Mouse (Mus musculus) megakaryocyte progenitor cell, adult 5-6 weeks (primary cell): ENCODE measurements at regions not wholly inside any gene's neighbourhood (a gene's known extent, or its start where the extent isn't known, plus 50 kb on each side); places are given as distances from the start of the nearest gene placed in this dataset.
"Not testable (repeated sequence)": the region's sequence is repeated elsewhere in the genome, so short reads cannot be mapped to it uniquely, and the experiment has no call there.

Source experiments
- ATAC-seq: replicated peaks from 2 replicates; pipeline ENCODE4 v1.8.0; 2016; ENCODE audit warnings: mild to moderate bottlenecking, moderate TSS enrichment, inconsistent platforms; ENCODE audit not compliant: poor library complexity

DNA sequence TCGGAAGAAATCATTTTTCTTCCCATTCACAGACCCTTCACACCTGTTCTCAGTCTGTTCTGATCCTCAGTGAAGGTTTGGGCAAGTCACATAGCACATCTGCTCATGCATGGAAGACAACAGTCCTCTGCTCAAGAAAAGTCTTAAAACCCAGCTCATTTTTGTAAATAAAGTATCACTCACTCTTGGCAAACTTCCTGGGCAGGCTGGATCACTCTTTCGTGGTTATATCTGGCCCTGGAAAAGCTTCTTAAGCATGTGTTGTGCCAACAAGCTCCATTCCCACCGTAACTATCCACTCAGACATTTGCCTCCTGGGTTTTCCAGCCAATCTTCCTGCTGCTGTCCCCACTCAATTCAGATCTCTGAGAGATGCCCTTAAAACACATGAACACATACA, 103.2 kb upstream of the Cep85l start:
- ATAC-seq = no peak

GRCm38 (mm10) chr10:53470200-53470599, 90.5 kb upstream of the Cep85l start:
- ATAC-seq = peak; percentile 80

- no peak for ATAC-seq
These were observed 89.9 kb upstream of the Cep85l start for GRCm38 (mm10) chr10:53469611-53470010.

DNA sequence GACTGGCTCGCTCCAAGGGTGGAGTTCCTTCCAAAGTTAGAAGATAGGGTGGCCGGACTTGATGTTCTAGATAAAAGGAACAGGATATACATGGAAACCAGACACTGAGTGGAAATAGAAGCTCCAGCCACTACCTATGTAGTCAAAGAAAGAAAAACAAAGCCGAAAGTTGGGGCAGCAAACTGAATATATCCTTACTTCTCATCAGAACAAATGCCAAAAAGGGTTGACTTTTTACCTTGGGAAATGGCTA, 88.5 kb upstream of the Cep85l start:
- ATAC-seq = no peak

- peak; percentile 47 for ATAC-seq
These were observed 87.9 kb upstream of the Cep85l start for GRCm38 (mm10) chr10:53467472-53468292.

DNA sequence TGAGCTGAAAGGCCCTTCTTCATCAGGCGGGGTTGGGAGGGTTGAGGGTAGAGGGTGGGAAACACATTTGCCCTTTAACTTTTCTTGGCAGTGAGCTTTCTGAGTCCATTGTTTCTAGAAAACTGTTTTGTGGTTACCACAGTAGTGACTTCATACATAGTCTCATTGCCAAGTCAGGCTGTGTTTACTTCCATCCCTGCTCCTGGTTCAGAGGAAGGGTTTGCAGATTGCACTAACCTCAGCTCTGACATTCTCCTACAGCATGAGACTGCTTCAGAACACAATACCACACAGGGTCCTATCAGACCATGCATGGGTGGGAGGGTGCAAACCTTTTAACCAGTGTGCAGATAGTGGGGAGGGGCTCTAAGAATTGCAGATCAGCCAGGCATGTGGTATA, 87.1 kb upstream of the Cep85l start:
- ATAC-seq = no peak

DNA sequence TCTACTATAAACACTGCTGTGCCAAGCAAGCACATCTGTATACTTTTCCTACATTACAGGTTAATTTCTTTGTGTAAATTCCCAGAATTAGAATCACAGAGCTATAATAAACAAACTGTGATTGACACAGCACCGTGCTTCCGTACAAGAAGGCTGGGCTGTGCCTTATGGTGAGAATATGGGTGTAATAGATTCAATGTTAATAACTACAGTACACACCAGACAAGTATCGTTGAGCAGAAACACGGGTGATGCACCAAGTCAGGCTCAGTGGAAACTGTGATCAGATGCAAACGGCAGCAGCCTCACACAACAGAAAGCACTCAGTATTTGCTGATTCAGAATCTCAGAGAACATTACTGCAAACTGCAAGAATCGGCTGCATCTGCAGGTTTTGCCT, 86.5 kb upstream of the Cep85l start:
- no peak for ATAC-seq

DNA sequence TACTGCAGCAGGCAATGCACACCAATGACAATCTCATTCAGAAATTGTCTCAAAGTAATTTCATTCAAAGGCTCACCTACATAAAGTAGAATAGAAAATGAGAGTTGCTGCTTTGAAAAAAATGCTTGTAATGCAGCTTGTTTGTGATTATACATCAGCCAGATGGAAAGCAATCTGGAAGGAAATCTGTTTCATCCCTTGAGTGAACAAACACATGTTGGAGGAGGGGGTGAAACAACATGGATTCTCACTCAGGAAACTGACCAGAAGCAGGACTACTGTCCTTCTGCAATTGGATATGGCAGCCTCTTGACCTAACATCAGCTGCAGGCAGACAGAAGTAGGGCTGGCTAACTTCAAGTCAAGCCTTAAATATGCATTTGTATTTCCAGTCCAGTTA, 84.8 kb upstream of the Cep85l start:
- no peak for ATAC-seq

- ATAC-seq = no peak
These were observed 84.3 kb upstream of the Cep85l start for GRCm38 (mm10) chr10:53464006-53464405.

- no peak for ATAC-seq
These were observed 83.7 kb upstream of the Cep85l start for GRCm38 (mm10) chr10:53463471-53463870.

DNA sequence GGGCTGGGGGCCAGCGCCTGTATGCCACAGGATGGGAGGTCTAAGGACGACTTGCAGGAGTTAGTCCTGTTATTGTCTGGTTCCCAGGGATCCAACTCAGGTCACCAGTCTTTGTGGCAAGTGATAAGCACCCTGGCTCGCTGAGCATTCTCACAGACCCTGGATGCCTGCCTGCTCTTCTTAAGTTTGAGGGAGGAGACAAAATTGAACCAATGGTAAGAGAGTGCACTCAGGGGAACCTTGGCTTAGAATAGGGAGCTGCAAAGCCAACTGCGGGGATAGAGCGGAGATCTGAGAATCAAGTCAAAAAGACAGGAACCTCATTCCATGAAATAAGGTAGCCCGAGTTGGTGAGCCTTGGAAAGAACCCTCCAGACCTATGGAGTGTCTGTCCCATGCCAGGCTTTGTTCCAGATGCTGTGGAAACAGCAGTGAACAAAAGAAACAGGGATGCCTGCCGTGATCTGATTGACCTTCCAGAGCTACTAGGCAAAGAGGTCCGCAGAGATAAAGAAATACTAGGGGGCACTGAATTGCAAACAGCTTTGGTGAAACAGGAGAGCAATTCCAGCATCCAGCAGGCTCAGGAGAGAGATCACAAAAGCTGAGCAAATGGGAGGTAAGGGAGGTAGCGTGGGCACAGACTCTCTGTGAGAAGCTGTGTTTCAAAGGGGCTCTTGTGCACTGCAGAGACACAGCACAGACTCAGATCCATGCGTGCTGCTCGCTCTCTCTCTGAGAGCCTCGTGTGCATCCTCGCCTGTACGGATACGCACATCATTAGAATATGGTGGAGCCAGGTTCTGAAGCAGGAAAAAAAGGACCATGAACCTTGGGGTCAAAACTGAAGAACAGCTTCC, 82.9 kb upstream of the Cep85l start:
- peak; percentile 28; the same call in 1 of the 2 replicates for ATAC-seq

- peak; percentile 86 for ATAC-seq
These were observed 81.5 kb upstream of the Cep85l start for GRCm38 (mm10) chr10:53461070-53461781.

- not testable (repeated sequence) for ATAC-seq
These were observed 80.0 kb upstream of the Cep85l start for GRCm38 (mm10) chr10:53459706-53460105.

DNA sequence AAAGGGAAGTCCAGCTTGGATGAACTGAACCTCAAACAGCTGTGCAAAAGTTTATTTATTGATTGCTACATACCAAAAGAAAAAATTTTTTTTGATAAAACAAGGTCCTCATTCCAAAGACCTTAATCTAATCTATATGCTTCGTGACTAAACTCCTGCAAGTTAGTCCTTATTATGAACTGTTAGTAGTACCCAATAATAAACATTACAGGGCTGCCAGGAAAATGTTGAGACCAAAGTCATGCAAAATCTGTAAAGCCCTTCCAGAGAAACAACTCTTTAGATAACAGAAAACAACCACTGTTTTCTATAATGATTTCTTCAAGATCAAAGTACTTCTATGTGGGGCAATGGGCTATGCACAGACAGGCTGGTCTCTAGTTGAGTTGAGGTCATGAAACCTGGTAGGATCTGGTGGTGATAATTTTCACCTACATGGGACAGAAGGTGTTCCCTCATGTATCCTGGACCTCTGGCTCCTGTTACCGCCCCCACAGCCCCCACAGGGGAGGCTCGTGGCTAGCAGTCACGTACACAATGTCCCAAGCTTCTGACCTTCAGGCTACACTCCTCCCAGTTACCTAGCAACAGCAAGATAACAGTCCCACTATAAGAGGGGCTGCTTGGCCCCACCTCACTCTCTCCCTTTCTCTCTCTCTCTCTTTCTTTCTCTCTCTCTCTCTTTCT, 76.4 kb upstream of the Cep85l start:
- ATAC-seq = no peak

DNA sequence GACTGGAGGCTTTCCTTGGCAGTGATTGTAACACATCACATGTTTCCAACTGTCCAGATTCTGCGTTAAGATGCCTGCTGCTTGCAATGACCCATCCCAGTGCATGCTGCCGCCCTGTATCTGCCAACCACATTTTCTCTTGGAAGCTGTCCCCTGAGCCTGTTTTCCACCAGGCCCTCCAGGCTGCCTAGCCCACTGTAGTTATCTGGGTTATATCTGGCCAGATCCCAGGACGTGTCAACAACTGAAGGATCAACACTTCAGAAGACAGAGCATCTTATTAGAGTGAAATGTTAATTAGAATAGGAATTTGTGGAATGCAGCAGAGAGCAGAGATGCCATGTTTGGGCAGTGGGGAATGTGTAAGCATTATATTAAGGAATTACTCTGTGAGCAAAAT, 65.0 kb upstream of the Cep85l start:
- ATAC-seq = no peak

GRCm38 (mm10) chr10:53443443-53443842, 63.7 kb upstream of the Cep85l start:
- peak; percentile 76 for ATAC-seq

DNA sequence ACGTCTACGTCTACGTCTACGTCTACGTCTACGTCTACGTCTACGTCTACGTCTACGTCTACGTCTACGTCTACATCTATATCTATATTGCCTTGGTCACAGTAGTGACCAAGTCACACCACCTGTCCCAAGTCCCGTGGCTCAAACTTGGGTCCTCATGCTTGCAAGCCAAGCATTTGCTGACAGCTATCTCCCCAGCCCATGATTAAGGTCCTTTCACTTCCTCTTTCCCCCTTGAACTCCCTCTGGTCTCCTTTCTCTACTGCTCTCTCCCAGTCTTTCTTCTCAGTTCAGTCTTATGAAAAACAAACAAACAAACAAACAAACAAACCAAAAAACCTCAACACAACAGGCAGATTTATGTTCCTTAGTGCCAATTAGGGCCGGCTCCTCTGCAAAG, 63.2 kb upstream of the Cep85l start:
- peak; percentile 89 for ATAC-seq

DNA sequence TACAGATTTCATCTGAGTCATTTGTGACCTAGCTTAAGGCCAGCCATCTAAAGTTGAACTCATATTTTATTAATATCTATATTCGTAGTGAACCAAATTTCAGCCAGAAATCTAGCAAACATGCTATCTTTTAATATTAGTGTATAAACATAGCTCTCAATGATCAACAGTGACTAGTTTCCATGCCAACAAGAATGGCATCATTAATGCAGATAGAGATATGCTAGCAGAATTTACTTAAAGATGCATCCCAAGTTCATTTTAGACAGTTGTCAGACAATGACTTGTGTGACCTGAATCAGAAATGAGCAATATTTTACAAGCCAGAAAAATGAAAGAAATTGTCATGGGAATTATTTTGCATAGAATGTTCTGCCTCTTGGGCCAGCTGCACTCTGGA, 60.5 kb upstream of the Cep85l start:
- ATAC-seq = no peak

GRCm38 (mm10) chr10:53438388-53438787, 58.6 kb upstream of the Cep85l start:
- no peak for ATAC-seq

DNA sequence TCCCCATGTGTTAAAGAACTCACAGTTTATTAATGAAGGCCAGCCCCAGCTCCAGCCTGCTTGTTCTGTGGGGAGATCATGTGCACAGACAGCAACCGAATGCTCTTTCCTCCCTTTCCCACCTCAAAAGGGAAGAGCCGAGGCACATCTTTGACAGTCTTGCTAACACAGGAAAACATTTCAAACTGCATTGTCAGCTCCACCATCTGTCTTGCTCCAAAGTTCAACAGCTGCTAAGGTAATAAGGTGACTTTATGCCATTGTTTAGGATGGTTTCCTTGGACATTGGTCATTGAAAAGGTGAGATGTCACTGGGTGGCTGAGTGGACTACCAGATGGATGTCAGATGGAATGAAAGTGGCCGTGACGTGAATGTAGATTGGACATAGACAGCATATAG, 58.0 kb upstream of the Cep85l start:
- ATAC-seq = no peak

GRCm38 (mm10) chr10:53436023-53436475, 56.3 kb upstream of the Cep85l start:
- no peak for ATAC-seq
